Mouse (Mus musculus) ES-Bruce4 (cell line): Measurements from ENCODE around the gene Nectin2. TPM values are rescaled to one million over a fixed set of nuclear protein-coding genes. Genes with fewer than 3 reads are reported as not detected.

Experiments used
- H3K27ac ChIP-seq: 2 replicates; pipeline ENCODE4 v1.5.1; 2012; ENCODE audit warnings: low read length, inconsistent platforms; ENCODE audit not compliant: insufficient read depth
- H3K27me3 ChIP-seq: 2 replicates; pipeline ENCODE4 v1.6.1; 2012; ENCODE audit warnings: mild to moderate bottlenecking, low read length, inconsistent platforms; ENCODE audit not compliant: control insufficient read depth, poor library complexity, insufficient read depth, severe bottlenecking
- H3K36me3 ChIP-seq: 2 replicates; pipeline ENCODE4 v1.6.1; 2012; ENCODE audit warnings: inconsistent platforms, mild to moderate bottlenecking, low read length, moderate library complexity; ENCODE audit not compliant: control insufficient read depth, poor library complexity, insufficient read depth, severe bottlenecking
- H3K4me1 ChIP-seq: one replicate; pipeline ENCODE4 v1.8.1; 2011; ENCODE audit warnings: low read length; ENCODE audit not compliant: control insufficient read depth, insufficient read depth
- H3K4me3 ChIP-seq: 2 replicates; pipeline ENCODE4 v1.5.1; 2011; ENCODE audit warnings: low read depth, mild to moderate bottlenecking, low read length
- H3K9ac ChIP-seq: 2 replicates; pipeline ENCODE4 v1.6.1; 2012; ENCODE audit warnings: low read depth, mild to moderate bottlenecking, inconsistent platforms; ENCODE audit not compliant: poor library complexity, severe bottlenecking
- H3K9me3 ChIP-seq: replicated peaks from 2 replicates; pipeline ENCODE4 v1.6.1; 2012; ENCODE audit warnings: mild to moderate bottlenecking, low read length, inconsistent platforms; ENCODE audit not compliant: control insufficient read depth, poor library complexity, insufficient read depth, severe bottlenecking
- CTCF ChIP-seq: IDR thresholded peaks from one replicate; pipeline ENCODE4 v1.8.1; 2011; ENCODE audit warnings: low read depth, low read length
- EP300 ChIP-seq: IDR thresholded peaks from 2 replicates; pipeline ENCODE4 v1.6.1; 2011; ENCODE audit warnings: low read depth, low read length; ENCODE audit not compliant: insufficient read depth
- POLR2A ChIP-seq: IDR thresholded peaks from one replicate; pipeline ENCODE4 v1.8.1; 2011; ENCODE audit warnings: low read length; ENCODE audit not compliant: insufficient read depth
- polyA plus RNA-seq: library from polyadenylated mRNA; stranded (reverse); fragments of >200 nt; gene quantifications from 2 replicates; pipeline ENCODE4 v1.2.4, GENCODE M21; 2011; ENCODE audit warnings: low read depth; ENCODE audit not compliant: missing spikeins, insufficient read depth, insufficient read length

Nectin2 gene
- polyA plus RNA-seq, 1 experiment, result 86.7 TPM

- no peaks in the 10 kb centered on the region for H3K27me3 ChIP-seq
- peak overlapping the region; percentile 33 for H3K27ac ChIP-seq
- TF ChIP-seq EP300, result no peak
- TF ChIP-seq CTCF, result peak; percentile 7
- no peak for TF ChIP-seq POLR2A
- no peaks in the 10 kb centered on the region for H3K9me3 ChIP-seq
- H3K4me3 ChIP-seq, result peak overlapping the region; percentile 96
- H3K9ac ChIP-seq, result peak overlapping the region; percentile 79; the same call in 1 of the 2 replicates
- peaks cover 6% of the 10 kb centered on the region for H3K4me1 ChIP-seq
- H3K36me3 ChIP-seq, result peaks cover 21% of the 10 kb centered on the region
Observed at GRCm38 (mm10) chr7:19695881-19696280, 54.4 kb downstream of the Nectin2 start.

DNA sequence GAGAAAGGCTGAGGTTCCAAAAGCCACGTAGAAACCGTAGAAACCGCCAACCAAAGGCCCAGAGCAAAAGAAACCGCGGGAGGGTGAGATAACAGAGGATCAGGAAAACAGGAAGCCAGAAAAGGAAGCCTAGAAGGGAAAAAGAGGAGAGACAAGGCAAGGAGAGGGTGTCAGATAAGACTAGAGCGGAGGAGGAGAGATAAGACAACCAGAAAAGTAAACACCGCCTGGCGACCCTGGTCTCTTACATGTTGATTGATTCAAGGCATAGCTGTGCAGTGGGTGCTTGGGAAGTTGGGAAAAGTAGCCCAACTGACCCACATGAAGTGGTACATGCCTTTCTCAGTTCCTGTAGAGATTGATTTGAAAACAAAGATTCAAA, 55.1 kb downstream of the Nectin2 start:
- Histone ChIP-seq H3K27ac (peak overlapping the region; percentile 22), H3K4me1 (peaks cover 5% of the 10 kb centered on the region), H3K27me3 (no peaks in the 10 kb centered on the region), H3K36me3 (peaks cover 21% of the 10 kb centered on the region), H3K9me3 (no peaks in the 10 kb centered on the region), H3K4me3 (no peak overlapping the region), H3K9ac (no peak overlapping the region)
- TF ChIP-seq EP300 (no peak), CTCF (no peak), POLR2A (no peak)

DNA sequence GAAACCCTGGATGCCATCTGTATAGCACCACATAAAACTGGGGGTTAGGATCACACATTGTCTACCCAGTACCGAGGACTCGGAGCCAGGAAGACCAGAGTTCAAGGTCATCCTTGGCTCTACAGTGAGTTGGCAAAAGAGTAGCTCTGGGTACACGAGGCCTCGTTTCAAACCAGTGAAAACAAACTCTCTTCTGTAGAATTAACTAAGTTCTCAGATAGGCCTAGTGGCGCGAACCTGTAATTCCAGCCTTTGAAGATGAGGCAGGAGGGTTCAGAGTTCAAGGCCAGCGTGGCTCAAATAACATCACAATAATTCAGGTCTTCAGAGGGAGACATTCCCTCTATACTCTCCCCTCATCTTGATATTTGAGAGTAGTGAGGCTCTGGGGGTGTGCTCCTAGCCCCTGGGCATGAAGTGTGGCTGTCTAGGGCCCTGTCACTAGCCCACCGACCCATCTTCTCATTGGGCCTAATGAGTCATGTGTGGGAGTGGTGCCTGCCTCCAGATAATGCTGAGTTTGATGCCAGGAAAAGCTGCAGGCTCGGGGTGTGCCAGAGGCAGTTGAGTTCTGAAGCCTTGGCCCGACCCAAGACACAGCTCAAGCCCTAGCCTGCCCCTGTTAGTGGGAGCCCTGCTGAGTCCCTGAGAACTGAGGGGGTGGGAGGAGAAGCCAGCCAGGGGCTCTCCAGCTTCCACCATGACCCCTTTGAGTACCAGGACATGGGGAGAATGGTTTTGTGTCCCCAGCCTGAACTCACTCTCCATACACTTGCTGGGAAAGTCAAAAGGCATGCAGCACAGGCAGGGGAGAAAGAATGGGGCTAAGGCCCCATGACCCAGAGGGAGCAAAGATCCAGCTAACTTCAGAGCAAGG, 55.7 kb downstream of the Nectin2 start:
- no peaks in the 10 kb centered on the region for H3K27me3 ChIP-seq
- H3K9ac ChIP-seq, result no peak overlapping the region
- no peak overlapping the region for H3K4me3 ChIP-seq
- H3K4me1 ChIP-seq, result peaks cover 4% of the 10 kb centered on the region
- peak overlapping the region; percentile 22; the same call in 1 of the 2 replicates for H3K27ac ChIP-seq
- no peak for TF ChIP-seq EP300
- TF ChIP-seq CTCF, result no peak
- no peak for TF ChIP-seq POLR2A
- peaks cover 21% of the 10 kb centered on the region for H3K36me3 ChIP-seq
- H3K9me3 ChIP-seq, result no peaks in the 10 kb centered on the region

- Histone ChIP-seq H3K9me3 (no peaks in the 10 kb centered on the region), H3K36me3 (peaks cover 21% of the 10 kb centered on the region), H3K4me3 (no peak overlapping the region), H3K27ac (peak overlapping the region; percentile 94; the same call in 1 of the 2 replicates), H3K27me3 (no peaks in the 10 kb centered on the region), H3K4me1 (peaks cover 6% of the 10 kb centered on the region), H3K9ac (0 out of 2 replicates have a peak overlapping the region, but pooled peaks have one; percentile 70)
- TF ChIP-seq EP300, result no peak
Observed at GRCm38 (mm10) chr7:19693421-19693820, 56.9 kb downstream of the Nectin2 start.

- TF ChIP-seq CTCF, result no peak
- TF ChIP-seq POLR2A, result peak; percentile 47
- TF ChIP-seq EP300, result peak; percentile 66; the same call in 1 of the 2 replicates
- no peaks in the 10 kb centered on the region for H3K27me3 ChIP-seq
- H3K9ac ChIP-seq, result peak within 1 kb of the TSS; percentile 70
- H3K4me3 ChIP-seq, result peak within 1 kb of the TSS; percentile 88
- no peaks in the 10 kb centered on the region for H3K9me3 ChIP-seq
- H3K36me3 ChIP-seq, result peaks cover 13% of the 10 kb centered on the region
- H3K27ac ChIP-seq, result peak within 1 kb of the TSS; percentile 94
- peaks cover 6% of the 10 kb centered on the region for H3K4me1 ChIP-seq
Observed at GRCm38 (mm10) chr7:19691873-19692865, 58.1 kb downstream of the Nectin2 start, which contains the start of gene Apoc1. Gene Apoc1 (minus strand): TSS chr7:19692660.
